Mouse (Mus musculus) MEL (cell line): ENCODE measurements around the gene Cavin3. TPM values are rescaled to one million over a fixed set of nuclear protein-coding genes. Genes with fewer than 3 reads are reported as not detected.
"Not testable (repeated sequence)": the region's sequence is repeated elsewhere in the genome, so short reads cannot be mapped to it uniquely, and the experiment has no call there.

Experiments used
- DNase-seq: peaks from one replicate; pipeline ENCODE4 v3.0.0; 2011; ENCODE audit warnings: low read depth, low spot score
- H3K27ac ChIP-seq: 2 replicates; pipeline ENCODE4 v1.5.1; 2012; ENCODE audit warnings: low read depth, mild to moderate bottlenecking, control low read depth, low read length, moderate library complexity; ENCODE audit not compliant: control insufficient read depth
- H3K27me3 ChIP-seq, 2 experiments: fragments of 150-350 bp in 1 of 2; sonication (generic) in 1 of 2; 2 replicates each; pipeline ENCODE4 v1.6.1; 2012; ENCODE audit warnings: low read length in 2 of 2, mild to moderate bottlenecking in 2 of 2, improper control_type of control experiment in 1 of 2, moderate library complexity in 1 of 2; ENCODE audit not compliant: insufficient read depth in 2 of 2, control insufficient read depth in 1 of 2
- H3K36me3 ChIP-seq, 2 experiments: 2 replicates each; pipeline ENCODE4 v1.6.1; 2012 to 2014; ENCODE audit warnings: low read length in 2 of 2, improper control_type of control experiment in 1 of 2, inconsistent platforms in 1 of 2, mild to moderate bottlenecking in 1 of 2; ENCODE audit not compliant: insufficient read depth in 2 of 2, control insufficient read depth in 1 of 2
- H3K4me1 ChIP-seq, 2 experiments: fragments of 150-350 bp in 1 of 2; sonication (generic) in 1 of 2; 2 replicates each; pipeline ENCODE4 v1.6.1; 2012; ENCODE audit warnings: low read length in 2 of 2, improper control_type of control experiment in 1 of 2, mild to moderate bottlenecking in 1 of 2; ENCODE audit not compliant: insufficient read depth in 2 of 2, control insufficient read depth in 1 of 2
- H3K4me3 ChIP-seq, 2 experiments: fragments of 150-350 bp in 1 of 2; sonication (generic) in 1 of 2; 2 replicates each; pipeline ENCODE4 v1.5.1; 2012; ENCODE audit warnings: low read depth in 2 of 2, low read length in 2 of 2, mild to moderate bottlenecking in 2 of 2, moderate library complexity in 2 of 2, control low read depth in 1 of 2, improper control_type of control experiment in 1 of 2; ENCODE audit not compliant: control insufficient read depth in 1 of 2, insufficient read depth in 1 of 2
- H3K79me2 ChIP-seq: 2 replicates; pipeline ENCODE4 v1.6.1; 2012; ENCODE audit warnings: mild to moderate bottlenecking, low read length, moderate library complexity; ENCODE audit not compliant: control insufficient read depth, poor library complexity, insufficient read depth
- H3K9ac ChIP-seq: 2 replicates; pipeline ENCODE4 v1.6.1; 2012; ENCODE audit warnings: low read depth, mild to moderate bottlenecking, control low read depth, low read length, moderate library complexity; ENCODE audit not compliant: control insufficient read depth, poor library complexity, severe bottlenecking
- H3K9me3 ChIP-seq: fragments of 150-350 bp; sonication (generic); replicated peaks from 2 replicates; pipeline ENCODE4 v1.6.1; 2012; ENCODE audit warnings: mild to moderate bottlenecking, low read length, improper control_type of control experiment, moderate library complexity; ENCODE audit not compliant: insufficient read depth
- BHLHE40 ChIP-seq: IDR thresholded peaks from 2 replicates; pipeline ENCODE4 v1.6.1; 2012; ENCODE audit warnings: low read depth, mild to moderate bottlenecking, inconsistent platforms, low read length, improper control_type of control experiment, borderline replicate concordance
- CTCF ChIP-seq, 3 experiments: IDR thresholded peaks in 2 of 3; conservative IDR thresholded peaks in 1 of 3; 2 replicates each; pipeline ENCODE4 v1.5.1; 2011 to 2012; ENCODE audit warnings: low read length in 3 of 3, low read depth in 2 of 3, mild to moderate bottlenecking in 2 of 3, improper control_type of control experiment in 1 of 3, inconsistent platforms in 1 of 3, mixed read lengths in 1 of 3, moderate library complexity in 1 of 3; ENCODE audit not compliant: control insufficient read depth in 1 of 3, insufficient read depth in 1 of 3, poor library complexity in 1 of 3, severe bottlenecking in 1 of 3
- ETS1 ChIP-seq: IDR thresholded peaks from 2 replicates; pipeline ENCODE4 v1.6.1; 2012; ENCODE audit warnings: low read depth, mild to moderate bottlenecking, inconsistent platforms, low read length, improper control_type of control experiment, moderate library complexity
- MAX ChIP-seq: IDR thresholded peaks from 2 replicates; pipeline ENCODE4 v1.6.1; 2011; ENCODE audit warnings: low read length, improper control_type of control experiment
- MEF2A ChIP-seq: IDR thresholded peaks from 2 replicates; pipeline ENCODE4 v1.6.1; 2014; ENCODE audit warnings: low read depth, mild to moderate bottlenecking, inconsistent platforms, low read length, improper control_type of control experiment; ENCODE audit not compliant: poor library complexity, insufficient replicate concordance, severe bottlenecking; ENCODE audit errors: extremely low read depth
- MYC ChIP-seq: IDR thresholded peaks from 2 replicates; pipeline ENCODE4 v1.6.1; 2011; ENCODE audit warnings: low read depth, mild to moderate bottlenecking, low read length, improper control_type of control experiment, moderate library complexity
- NELFE ChIP-seq: IDR thresholded peaks from 2 replicates; pipeline ENCODE4 v1.6.1; 2011; ENCODE audit warnings: low read depth, low read length, improper control_type of control experiment
- NRF1 ChIP-seq: IDR thresholded peaks from 2 replicates; pipeline ENCODE4 v1.6.1; 2014; ENCODE audit warnings: low read depth, mild to moderate bottlenecking, inconsistent platforms, low read length, improper control_type of control experiment, moderate library complexity; ENCODE audit not compliant: poor library complexity, insufficient read depth, severe bottlenecking
- POLR2A ChIP-seq, 2 experiments: IDR thresholded peaks; 2 replicates each; pipeline ENCODE4 v1.6.1; 2011 to 2012; ENCODE audit warnings: low read length in 2 of 2, mild to moderate bottlenecking in 2 of 2, control low read depth in 1 of 2, improper control_type of control experiment in 1 of 2, low read depth in 1 of 2, moderate library complexity in 1 of 2; ENCODE audit not compliant: control insufficient read depth in 1 of 2, insufficient read depth in 1 of 2, poor library complexity in 1 of 2
- SIN3A ChIP-seq: IDR thresholded peaks from 2 replicates; pipeline ENCODE4 v1.6.1; 2012; ENCODE audit warnings: low read length, improper control_type of control experiment, inconsistent platforms
- SMC3 ChIP-seq: IDR thresholded peaks from 2 replicates; pipeline ENCODE4 v1.6.1; 2011; ENCODE audit warnings: low read depth, low read length, improper control_type of control experiment
- UBTF ChIP-seq: IDR thresholded peaks from 2 replicates; pipeline ENCODE4 v1.6.1; 2012; ENCODE audit warnings: low read depth, mild to moderate bottlenecking, inconsistent platforms, low read length, improper control_type of control experiment, moderate library complexity, borderline replicate concordance; ENCODE audit not compliant: insufficient read depth
- USF2 ChIP-seq, 2 experiments: IDR thresholded peaks; 2 replicates each; pipeline ENCODE4 v1.6.1; 2011 to 2012; ENCODE audit warnings: improper control_type of control experiment in 2 of 2, low read length in 2 of 2, borderline replicate concordance in 1 of 2, inconsistent platforms in 1 of 2, low read depth in 1 of 2, mild to moderate bottlenecking in 1 of 2; ENCODE audit not compliant: insufficient read depth in 1 of 2
- ZKSCAN1 ChIP-seq: IDR thresholded peaks from 2 replicates; pipeline ENCODE4 v1.6.1; 2012; ENCODE audit warnings: low read depth, mild to moderate bottlenecking, inconsistent platforms, low read length, improper control_type of control experiment, moderate library complexity
- ZMIZ1 ChIP-seq: IDR thresholded peaks from 2 replicates; pipeline ENCODE4 v1.6.1; 2012; ENCODE audit warnings: low read depth, mild to moderate bottlenecking, inconsistent platforms, low read length, improper control_type of control experiment, moderate library complexity
- ZNF384 ChIP-seq: IDR thresholded peaks from 2 replicates; pipeline ENCODE4 v1.6.1; 2012; ENCODE audit warnings: low read depth, mild to moderate bottlenecking, inconsistent platforms, low read length, improper control_type of control experiment
- polyA plus RNA-seq, 2 experiments: library from polyadenylated mRNA; stranded (reverse) in 1 of 2; unstranded in 1 of 2; fragments of >175 nt in 1 of 2; fragments of >200 nt in 1 of 2; gene quantifications; 2 replicates each; pipeline versions ENCODE4 v1.2.1 to v1.2.4; 2012; ENCODE audit warnings: low replicate concordance in 2 of 2, low read depth in 1 of 2; ENCODE audit not compliant: insufficient read length in 2 of 2, insufficient read depth in 1 of 2, missing spikeins in 1 of 2
- total RNA-seq: library from RNA; depleted of rRNA; stranded (reverse); fragments of 300-350 nt; gene quantifications from 2 replicates; pipeline ENCODE4 v1.2.3, GENCODE M21; 2012

Cavin3 gene
- total and polyA plus RNA-seq, 3 experiments: not detected

DNA sequence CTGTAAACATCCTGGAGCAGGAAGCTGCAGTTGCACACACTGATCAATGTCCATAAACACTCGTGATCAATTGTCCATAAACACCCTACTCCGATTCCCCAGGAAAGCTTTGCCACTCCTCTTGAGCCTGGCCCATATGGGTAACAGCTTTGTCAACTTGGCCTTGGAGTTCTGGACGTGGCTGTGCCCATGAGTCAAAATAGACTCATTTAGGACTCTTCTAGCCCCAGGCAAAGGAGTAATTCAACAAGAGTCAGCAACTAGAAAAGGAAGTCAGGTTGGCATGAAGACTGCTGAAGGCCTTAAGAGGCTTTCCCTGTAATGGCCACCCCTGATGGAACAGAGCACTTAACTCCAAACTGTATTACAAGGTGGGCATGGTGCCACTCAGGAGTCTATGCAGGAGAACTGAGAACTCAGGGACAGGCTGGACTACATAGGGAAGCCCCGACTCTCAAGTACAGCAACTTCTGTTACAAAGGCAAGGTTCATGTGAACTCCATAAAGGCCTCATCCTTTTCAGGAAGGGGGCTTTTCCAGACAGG, 7.3 kb downstream of the Cavin3 start:
- DNase-seq: no peak

DNA sequence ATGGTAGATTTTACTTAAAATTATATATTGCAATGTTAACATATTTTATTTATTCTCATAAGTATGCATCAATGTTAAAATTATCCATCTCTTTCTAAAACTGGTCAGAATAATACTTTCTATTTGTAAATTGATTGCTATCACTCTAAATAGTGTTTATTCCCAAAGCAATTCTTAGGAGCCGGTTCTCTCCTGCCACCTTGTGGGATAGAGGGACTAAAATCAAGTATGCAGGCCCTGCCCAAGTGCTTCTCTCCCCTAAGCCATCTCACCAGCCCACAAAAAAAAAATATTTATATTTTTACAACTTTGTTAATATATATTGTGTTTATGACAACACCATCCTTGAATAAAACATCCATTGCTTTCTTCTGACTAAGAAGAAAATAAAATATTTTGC, 9.5 kb downstream of the Cavin3 start:
- no peak for TF ChIP-seq MEF2A
- TF ChIP-seq ZMIZ1: no peak
- TF ChIP-seq SMC3: peak; percentile 10; the same call in 1 of the 2 replicates
- peak in 1 of 3 experiments; percentile 13; a peak in 1 of 6 replicates for TF ChIP-seq CTCF (IDR thresholded peaks at IDR 0.05 in 2 of 3, conservative IDR thresholded peaks at IDR 0.05 in 1 of 3; ENCODE audit: control insufficient read depth in 1 of 3, insufficient read depth in 1 of 3, low read depth in 2 of 3, low read length in 3 of 3, poor library complexity in 1 of 3, severe bottlenecking in 1 of 3)
- no peak for TF ChIP-seq SIN3A
- H3K27me3 ChIP-seq: no peaks in the 10 kb centered on the region; a peak in 1 of 4 replicates
- H3K4me3 ChIP-seq: no peak overlapping the region
- no peaks in the 10 kb centered on the region for H3K36me3 ChIP-seq
- H3K9me3 ChIP-seq: no peaks in the 10 kb centered on the region
- no peak for DNase-seq
- no peak overlapping the region for H3K9ac ChIP-seq
- H3K79me2 ChIP-seq: no peaks in the 10 kb centered on the region
- H3K4me1 ChIP-seq: no peaks in the 10 kb centered on the region
- H3K27ac ChIP-seq: no peak overlapping the region

More for the DNA sequence above, 7.3 kb downstream of the Cavin3 start:
- H3K27me3 ChIP-seq: no peaks in the 10 kb centered on the region; a peak in 1 of 4 replicates
- no peaks in the 10 kb centered on the region for H3K36me3 ChIP-seq
- no peak overlapping the region for H3K27ac ChIP-seq
- no peaks in the 10 kb centered on the region for H3K9me3 ChIP-seq
- TF ChIP-seq ZMIZ1 (no peak), CTCF (IDR thresholded peaks at IDR 0.05 in 2 of 3, conservative IDR thresholded peaks at IDR 0.05 in 1 of 3; ENCODE audit: control insufficient read depth in 1 of 3, insufficient read depth in 1 of 3, low read depth in 2 of 3, low read length in 3 of 3, poor library complexity in 1 of 3, severe bottlenecking in 1 of 3) (no peak), NRF1 (no peak)
- H3K9ac ChIP-seq: no peak overlapping the region
- no peaks in the 10 kb centered on the region for H3K4me1 ChIP-seq
- no peaks in the 10 kb centered on the region for H3K79me2 ChIP-seq
- no peak overlapping the region for H3K4me3 ChIP-seq

- not testable (repeated sequence) for H3K27ac ChIP-seq, H3K36me3 ChIP-seq, H3K9me3 ChIP-seq, H3K27me3 ChIP-seq, DNase-seq, H3K79me2 ChIP-seq, H3K4me1 ChIP-seq, H3K4me3 ChIP-seq, H3K9ac ChIP-seq
Measured at GRCm38 (mm10) chr7:105465505-105465904, 16.6 kb downstream of the Cavin3 start.

DNA sequence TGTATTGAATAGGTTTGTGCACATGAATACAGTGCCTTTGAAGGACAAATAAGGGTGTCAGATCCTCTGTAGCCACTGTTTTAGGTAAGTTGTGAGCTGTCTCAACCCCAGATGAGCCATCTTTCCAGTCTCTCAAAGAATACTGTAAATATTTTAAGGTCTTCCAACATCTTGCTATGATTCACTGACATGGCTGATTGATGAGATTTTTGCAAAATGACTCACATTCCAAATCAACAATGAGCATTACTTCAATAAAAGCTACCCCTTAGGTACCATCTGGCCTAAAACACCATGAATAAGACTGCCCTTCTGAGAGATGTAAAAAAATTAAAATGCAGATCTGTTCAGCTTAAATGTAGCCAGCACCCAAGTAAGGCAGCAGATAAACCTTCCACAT, 23.6 kb downstream of the Cavin3 start:
- Histone ChIP-seq H3K4me3 (no peak overlapping the region), H3K4me1 (no peaks in the 10 kb centered on the region), H3K36me3 (no peaks in the 10 kb centered on the region), H3K27me3 (peaks cover 0 to 1% of the 10 kb centered on the region in 2 experiments; a peak in 3 of 4 replicates), H3K9ac (no peak overlapping the region), H3K9me3 (no peaks in the 10 kb centered on the region)
- DNase-seq: no peak
- TF ChIP-seq UBTF (no peak), MYC (no peak), ZNF384 (no peak), CTCF (IDR thresholded peaks at IDR 0.05 in 2 of 3, conservative IDR thresholded peaks at IDR 0.05 in 1 of 3; ENCODE audit: control insufficient read depth in 1 of 3, insufficient read depth in 1 of 3, low read depth in 2 of 3, low read length in 3 of 3, poor library complexity in 1 of 3, severe bottlenecking in 1 of 3) (no peak), ETS1 (no peak), ZMIZ1 (no peak), USF2 (IDR thresholded peaks at IDR 0.05; ENCODE audit: borderline replicate concordance in 1 of 2, insufficient read depth in 1 of 2, low read depth in 1 of 2, low read length in 2 of 2) (no peak), POLR2A (IDR thresholded peaks at IDR 0.05; ENCODE audit: control insufficient read depth in 1 of 2, insufficient read depth in 1 of 2, low read depth in 1 of 2, low read length in 2 of 2, poor library complexity in 1 of 2) (no peak), NELFE (no peak), MAX (no peak), BHLHE40 (no peak), ZKSCAN1 (no peak), SIN3A (no peak)
- TF ChIP-seq, all 39 proteins: peak for 0
- Histone ChIP-seq H3K27ac (no peak overlapping the region), H3K79me2 (no peaks in the 10 kb centered on the region)
